Mouse (Mus musculus) neural tube, embryonic 14.5 days (tissue): ENCODE measurements around the gene Mocs3. TPM values are rescaled to one million over a fixed set of nuclear protein-coding genes. Genes with fewer than 3 reads are reported as not detected.

Source experiments
- ATAC-seq: fragments of 200-750 bp; cut with Nextera tagmentation; 2 replicates; pipeline ENCODE4 v1.8.0; 2017; ENCODE audit warnings: low read depth, mild to moderate bottlenecking, moderate TSS enrichment, moderate library complexity
- H3K27ac ChIP-seq: fragments of 300-500 bp; sonication (generic); 2 replicates; pipeline ENCODE4 v1.5.1; 2014; ENCODE audit warnings: low read depth, mild to moderate bottlenecking, control low read depth, low read length, moderate library complexity, mixed read lengths
- H3K27me3 ChIP-seq: fragments of 300-500 bp; sonication (generic); 2 replicates; pipeline ENCODE4 v1.6.1; 2014; ENCODE audit warnings: low read length; ENCODE audit not compliant: control insufficient read depth, insufficient read depth
- H3K36me3 ChIP-seq: fragments of 300-500 bp; sonication (generic); 2 replicates; pipeline ENCODE4 v1.6.1; 2014; ENCODE audit warnings: low read length, mixed read lengths; ENCODE audit not compliant: control insufficient read depth, insufficient read depth
- H3K4me1 ChIP-seq: fragments of 300-500 bp; sonication (generic); 2 replicates; pipeline ENCODE4 v1.6.1; 2014; ENCODE audit warnings: low read length; ENCODE audit not compliant: control insufficient read depth, insufficient read depth
- H3K4me2 ChIP-seq: fragments of 300-500 bp; sonication (generic); 2 replicates; pipeline ENCODE4 v1.6.1; 2014; ENCODE audit warnings: mild to moderate bottlenecking, low read depth, low read length, control low read depth
- H3K4me3 ChIP-seq: fragments of 300-500 bp; sonication (generic); 2 replicates; pipeline ENCODE4 v1.5.1; 2014; ENCODE audit warnings: low read depth, low read length, control low read depth, mixed read lengths
- H3K9ac ChIP-seq: fragments of 300-500 bp; sonication (generic); replicated peaks from 2 replicates; pipeline ENCODE4 v1.6.1; 2014; ENCODE audit warnings: low read depth, mild to moderate bottlenecking, control low read depth, low read length, mixed read lengths
- H3K9me3 ChIP-seq: fragments of 300-500 bp; sonication (generic); 2 replicates; pipeline ENCODE4 v1.6.1; 2016; ENCODE audit warnings: low read length; ENCODE audit not compliant: control insufficient read depth
- WGBS: fragments of 180-500 bp; shearing (Covaris S2); extraction: QIAGEN DNeasy Blood & Tissue Kit; methylation state at CpG from one replicate; pipeline ENCODE4 v1.1.7; 2014; 5-methylcytosine and 5-hydroxymethylcytosine counted together
- polyA plus RNA-seq: library from polyadenylated mRNA; unstranded; fragments of >200 nt; fragmentation: Nextera tagmentation; extraction: Ambion mirVana; gene quantifications from 2 replicates; pipeline ENCODE4 v1.2.1, GENCODE M21; 2014

The Mocs3 gene
- polyA plus RNA-seq, 1 experiment from 2014 or later: 11.2 TPM

DNA sequence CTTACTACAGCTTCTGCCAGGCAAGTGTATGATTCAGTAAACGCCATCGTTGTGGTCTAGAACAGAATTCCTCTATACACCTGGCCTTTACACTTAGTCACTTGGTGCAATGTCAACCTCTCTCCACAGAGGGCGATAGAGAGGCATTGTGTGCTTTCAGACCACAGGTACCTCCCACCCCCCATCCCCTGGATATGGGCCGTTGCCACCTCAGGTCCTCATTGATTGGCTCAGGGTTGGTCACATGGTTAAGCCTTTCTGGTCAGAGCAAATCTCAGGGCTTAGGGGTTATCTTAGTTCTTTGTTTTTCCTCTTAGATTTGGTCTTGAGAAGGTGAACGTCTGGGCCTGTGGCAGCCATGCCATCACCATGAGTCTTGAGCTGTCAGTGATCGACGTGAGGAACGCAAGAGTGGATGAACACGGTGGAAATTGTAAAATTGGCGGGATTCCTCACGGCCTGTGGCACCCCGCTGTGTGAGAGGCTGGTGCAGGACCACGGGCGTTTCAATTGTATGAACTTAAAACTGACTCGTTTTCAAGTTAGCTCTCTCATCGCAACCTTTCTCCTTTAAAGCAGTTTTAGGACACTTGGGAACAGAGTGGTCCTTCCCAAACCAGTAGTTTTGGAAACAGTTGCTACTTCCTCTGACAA is 22.3 kb downstream of the Mocs3 start:
- Histone ChIP-seq H3K4me1 (no peaks in the 10 kb centered on the region), H3K9me3 (no peaks in the 10 kb centered on the region), H3K27ac (no peak overlapping the region), H3K4me3 (no peak overlapping the region), H3K4me2 (0 out of 2 replicates have a peak overlapping the region, but pooled peaks have one; percentile 1), H3K36me3 (no peaks in the 10 kb centered on the region), H3K9ac (no peak overlapping the region), H3K27me3 (no peaks in the 10 kb centered on the region)
- WGBS: 16% methylated on average over 16 of the region's 16 CpGs
- no peak; the same call in 1 of the 2 replicates for ATAC-seq

- Histone ChIP-seq H3K9me3 (no peaks in the 10 kb centered on the region), H3K4me2 (no peak overlapping the region), H3K27me3 (no peaks in the 10 kb centered on the region), H3K4me1 (no peaks in the 10 kb centered on the region), H3K36me3 (no peaks in the 10 kb centered on the region), H3K4me3 (no peak overlapping the region), H3K9ac (no peak overlapping the region), H3K27ac (no peak overlapping the region)
- WGBS: 59% methylated on average over 7 of the region's 7 CpGs
- no peak for ATAC-seq
Observed at GRCm38 (mm10) chr2:168253822-168254221, 23.4 kb downstream of the Mocs3 start.

DNA sequence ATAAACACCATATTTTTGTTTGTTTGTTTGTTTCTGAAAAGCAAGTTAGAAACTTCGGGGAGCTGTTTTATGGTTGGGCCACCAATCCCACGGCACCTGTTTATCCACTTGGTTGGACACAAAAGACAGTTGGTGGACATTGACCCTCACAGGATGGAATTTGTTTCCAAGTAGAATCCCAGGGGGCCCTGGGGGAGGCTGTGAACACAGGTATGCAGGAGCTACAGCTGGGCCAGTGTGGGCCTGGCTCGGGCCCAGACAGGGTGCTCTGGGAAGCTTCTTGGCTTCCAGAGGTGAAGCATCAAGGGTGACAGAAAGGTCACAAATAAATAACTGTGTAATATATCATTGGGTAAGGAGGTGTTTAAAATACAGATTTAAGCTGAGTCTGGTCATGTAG is 26.1 kb downstream of the Mocs3 start:
- H3K9me3 ChIP-seq: no peaks in the 10 kb centered on the region
- no peaks in the 10 kb centered on the region for H3K36me3 ChIP-seq
- no peak overlapping the region for H3K4me3 ChIP-seq
- no peak overlapping the region for H3K27ac ChIP-seq
- WGBS: 84% methylated on average over 3 of the region's 3 CpGs
- no peaks in the 10 kb centered on the region for H3K27me3 ChIP-seq
- no peak overlapping the region for H3K4me2 ChIP-seq
- ATAC-seq: no peak
- no peak overlapping the region for H3K9ac ChIP-seq
- no peaks in the 10 kb centered on the region for H3K4me1 ChIP-seq

DNA sequence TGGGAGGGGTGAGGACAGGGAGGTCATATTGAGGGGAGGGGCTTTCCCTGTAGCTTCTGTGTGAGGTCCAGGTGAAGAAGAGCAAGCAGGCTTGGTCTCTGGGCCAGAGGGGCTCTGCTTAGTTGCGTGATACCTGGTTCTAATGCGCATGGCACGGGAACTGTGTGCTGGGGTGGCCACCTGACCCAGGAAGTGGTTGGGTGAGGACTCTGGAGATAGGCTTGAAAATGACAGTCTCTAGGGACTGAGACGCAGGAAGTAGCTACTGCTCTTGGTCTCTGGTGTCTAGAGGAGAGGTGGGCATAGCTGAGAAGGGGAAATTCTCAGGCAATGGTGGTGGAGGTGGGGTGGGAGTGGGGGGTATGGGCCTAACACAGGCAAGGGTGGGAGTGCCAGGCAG is 26.8 kb downstream of the Mocs3 start:
- no peak overlapping the region for H3K4me2 ChIP-seq
- no peak overlapping the region for H3K4me3 ChIP-seq
- no peaks in the 10 kb centered on the region for H3K9me3 ChIP-seq
- 91% methylated on average over 4 of the region's 4 CpGs for WGBS
- ATAC-seq: no peak
- no peaks in the 10 kb centered on the region for H3K27me3 ChIP-seq
- H3K9ac ChIP-seq: no peak overlapping the region
- no peaks in the 10 kb centered on the region for H3K36me3 ChIP-seq
- H3K4me1 ChIP-seq: no peaks in the 10 kb centered on the region
- H3K27ac ChIP-seq: no peak overlapping the region

- Histone ChIP-seq H3K27ac (no peak overlapping the region), H3K4me2 (no peak overlapping the region), H3K36me3 (no peaks in the 10 kb centered on the region), H3K9ac (no peak overlapping the region), H3K4me1 (no peaks in the 10 kb centered on the region), H3K9me3 (no peaks in the 10 kb centered on the region), H3K4me3 (no peak overlapping the region), H3K27me3 (no peaks in the 10 kb centered on the region)
- 88% methylated on average over 8 of the region's 8 CpGs for WGBS
- no peak for ATAC-seq
Observed at GRCm38 (mm10) chr2:168259046-168259445, 28.6 kb downstream of the Mocs3 start.

DNA sequence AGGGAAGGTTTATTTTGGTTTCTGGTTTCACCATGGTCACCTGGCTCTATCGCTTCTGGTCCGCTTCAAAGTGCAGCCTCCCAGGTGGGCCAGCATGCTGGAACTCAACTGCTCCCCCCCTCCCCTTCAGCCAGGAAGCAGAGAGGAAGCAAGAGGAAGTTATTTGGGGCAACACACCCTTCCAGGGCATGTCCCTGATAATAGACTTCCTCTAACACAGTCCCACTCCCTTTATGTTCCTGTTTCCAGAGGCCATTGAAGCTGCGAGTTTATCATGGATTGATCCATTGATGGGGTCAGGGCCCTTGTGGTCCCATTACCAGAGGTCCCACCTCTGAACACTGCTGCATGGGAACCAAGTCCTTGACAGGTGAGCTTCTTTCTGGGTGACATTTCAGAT is 29.7 kb downstream of the Mocs3 start:
- H3K4me1 ChIP-seq: no peaks in the 10 kb centered on the region
- no peak overlapping the region for H3K4me2 ChIP-seq
- H3K4me3 ChIP-seq: no peak overlapping the region
- WGBS: 83% methylated on average over 3 of the region's 3 CpGs
- no peak for ATAC-seq
- no peaks in the 10 kb centered on the region for H3K27me3 ChIP-seq
- no peak overlapping the region for H3K9ac ChIP-seq
- no peak overlapping the region for H3K27ac ChIP-seq
- H3K9me3 ChIP-seq: no peaks in the 10 kb centered on the region
- no peaks in the 10 kb centered on the region for H3K36me3 ChIP-seq

GRCm38 (mm10) chr2:168260900-168261299 is 30.5 kb downstream of the Mocs3 start:
- 94% methylated on average over 10 of the region's 10 CpGs for WGBS
- H3K9ac ChIP-seq: no peak overlapping the region
- H3K27me3 ChIP-seq: no peaks in the 10 kb centered on the region
- H3K27ac ChIP-seq: no peak overlapping the region
- H3K4me2 ChIP-seq: no peak overlapping the region
- H3K4me3 ChIP-seq: no peak overlapping the region
- no peaks in the 10 kb centered on the region for H3K4me1 ChIP-seq
- no peaks in the 10 kb centered on the region for H3K36me3 ChIP-seq
- no peak for ATAC-seq
- no peaks in the 10 kb centered on the region for H3K9me3 ChIP-seq

GRCm38 (mm10) chr2:168268033-168268432 is 37.6 kb downstream of the Mocs3 start:
- Histone ChIP-seq H3K27ac (no peak overlapping the region), H3K36me3 (no peaks in the 10 kb centered on the region), H3K9me3 (no peaks in the 10 kb centered on the region), H3K4me1 (no peaks in the 10 kb centered on the region), H3K4me2 (no peak overlapping the region), H3K27me3 (no peaks in the 10 kb centered on the region), H3K9ac (no peak overlapping the region), H3K4me3 (no peak overlapping the region)
- ATAC-seq: no peak
- WGBS: 27% methylated on average over 7 of the region's 7 CpGs

DNA sequence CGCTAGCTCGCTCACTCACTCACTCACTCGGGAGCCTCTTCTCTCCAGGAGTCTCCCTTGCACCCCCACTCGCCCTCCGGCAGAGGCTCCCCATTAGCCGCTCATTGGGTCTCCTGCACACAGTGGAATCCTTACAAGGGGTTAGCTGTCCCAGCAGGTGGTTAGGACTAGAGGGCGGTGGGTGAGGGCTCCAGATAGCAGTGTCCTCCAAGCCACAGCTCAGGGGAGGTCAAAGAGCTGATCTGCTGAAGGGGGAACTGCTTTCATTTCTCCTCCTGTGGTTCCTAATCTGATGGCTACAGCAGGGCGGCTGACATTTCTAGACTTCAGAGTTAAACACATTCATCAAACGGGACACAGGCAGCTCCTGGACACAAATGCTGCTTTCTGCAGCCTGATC is 43.0 kb downstream of the Mocs3 start:
- Histone ChIP-seq H3K9me3 (no peaks in the 10 kb centered on the region), H3K4me1 (no peaks in the 10 kb centered on the region), H3K36me3 (no peaks in the 10 kb centered on the region), H3K27ac (no peak overlapping the region), H3K4me3 (no peak overlapping the region), H3K4me2 (no peak overlapping the region), H3K27me3 (no peaks in the 10 kb centered on the region), H3K9ac (no peak overlapping the region)
- no peak for ATAC-seq
- 51% methylated on average over 9 of the region's 9 CpGs for WGBS
